Comparison of ENCODE assay signal across 9 mouse cellular contexts in genomic region chr19:46863236-46863927, GRCm38 (mm10).
DNase-seq lines count a peak whose midpoint lies in the region; ATAC-seq and TF ChIP-seq lines count a peak whose summit lies in the region.
"Had no signal": no experiment of that assay in that cellular context is flagged by ENCODE, and none has a peak within 500 bp of the region (broad histone marks: within the 10 kb centered on the region; RNA-seq: fewer than 3 reads in every experiment).

No protein-coding gene starts in this region.

- H3K4me2 ChIP-seq in hindbrain, postnatal 0 days (ENCODE audit: low read depth, low read length), result no peak overlapping the region
- H3K4me2 ChIP-seq in hindbrain, embryonic 11.5 days (replicated peaks; ENCODE audit: low read depth, low read length), result no peak overlapping the region
- H3K4me2 ChIP-seq in neural tube, embryonic 15.5 days, result no peak overlapping the region
- H3K4me2 ChIP-seq: forebrain, embryonic 13.5 days had no signal

- TF ChIP-seq CTCF in hindbrain, postnatal 0 days (IDR thresholded peaks at IDR 0.05; ENCODE audit: low read depth), result peak; percentile 11; the same call in 1 of the 2 replicates

- 0 out of 2 replicates have a peak, but pooled peaks cover 4% of the 10 kb centered on the region for H3K4me1 ChIP-seq in hindbrain, postnatal 0 days (ENCODE audit: insufficient read depth, low read length)
- no peaks in the 10 kb centered on the region for H3K4me1 ChIP-seq in hindbrain, embryonic 11.5 days (replicated peaks; ENCODE audit: control insufficient read depth, insufficient read depth, low read length)
- no peaks in the 10 kb centered on the region for H3K4me1 ChIP-seq in neural tube, embryonic 15.5 days
- H3K4me1 ChIP-seq: forebrain, embryonic 13.5 days had no signal

- 75% methylated on average over 17 of the region's 17 CpGs for WGBS in hindbrain, postnatal 0 days
- 88% methylated on average over 17 of the region's 17 CpGs for WGBS in hindbrain, embryonic 11.5 days
- 90% methylated on average over 17 of the region's 17 CpGs for WGBS in neural tube, embryonic 15.5 days

- peak; percentile 38 for DNase-seq in hindbrain, postnatal 0 days (ENCODE audit: low spot score)
- no peak for DNase-seq in hindbrain, embryonic 11.5 days (ENCODE audit: low spot score)
- DNase-seq in c-Kit-positive CD71-negative TER-119-negative erythroid progenitor cells, embryonic 14.5 days (ENCODE audit: low read depth), result peak; percentile 72
- DNase-seq in induced T-regulatory cell, adult 2 months (ENCODE audit: low read depth), result peak; percentile 69
- no peak for DNase-seq in urinary bladder, postnatal 10 days (ENCODE audit: low spot score)
- no peak for DNase-seq in layer of hippocampus, postnatal 36 days

- no peak overlapping the region for H3K4me3 ChIP-seq in hindbrain, postnatal 0 days (ENCODE audit: low read length)
- H3K4me3 ChIP-seq in hindbrain, embryonic 11.5 days (ENCODE audit: low read depth, low read length), result no peak overlapping the region
- H3K4me3 ChIP-seq in neural tube, embryonic 15.5 days (replicated peaks), result no peak overlapping the region
- H3K4me3 ChIP-seq: forebrain, embryonic 13.5 days had no signal

- no peaks in the 10 kb centered on the region for H3K27me3 ChIP-seq in hindbrain, postnatal 0 days (ENCODE audit: insufficient read depth, low read length)
- H3K27me3 ChIP-seq in hindbrain, embryonic 11.5 days (ENCODE audit: control insufficient read depth, insufficient read depth, low read length), result no peaks in the 10 kb centered on the region
- no peaks in the 10 kb centered on the region for H3K27me3 ChIP-seq in neural tube, embryonic 15.5 days (replicated peaks)
- H3K27me3 ChIP-seq: forebrain, embryonic 13.5 days had no signal

- no peak overlapping the region for H3K9ac ChIP-seq in hindbrain, postnatal 0 days (replicated peaks; ENCODE audit: low read length)
- H3K9ac ChIP-seq in hindbrain, embryonic 11.5 days (ENCODE audit: low read depth, low read length), result no peak overlapping the region
- no peak overlapping the region for H3K9ac ChIP-seq in neural tube, embryonic 15.5 days (replicated peaks)
- H3K9ac ChIP-seq: forebrain, embryonic 13.5 days had no signal

- H3K9me3 ChIP-seq in hindbrain, postnatal 0 days (ENCODE audit: low read length), result no peaks in the 10 kb centered on the region
- H3K9me3 ChIP-seq in hindbrain, embryonic 11.5 days (ENCODE audit: control insufficient read depth, low read length), result no peaks in the 10 kb centered on the region
- H3K9me3 ChIP-seq in neural tube, embryonic 15.5 days (replicated peaks), result no peaks in the 10 kb centered on the region
- H3K9me3 ChIP-seq: forebrain, embryonic 13.5 days had no signal

- no peak overlapping the region for H3K27ac ChIP-seq in hindbrain, postnatal 0 days
- no peak overlapping the region for H3K27ac ChIP-seq in hindbrain, embryonic 11.5 days (ENCODE audit: low read depth, low read length)
- no peak overlapping the region for H3K27ac ChIP-seq in neural tube, embryonic 15.5 days (replicated peaks)
- H3K27ac ChIP-seq: forebrain, embryonic 13.5 days had no signal

- H3K36me3 ChIP-seq in hindbrain, postnatal 0 days (ENCODE audit: insufficient read depth, low read length), result no peaks in the 10 kb centered on the region; the same call in 1 of the 2 replicates
- H3K36me3 ChIP-seq in hindbrain, embryonic 11.5 days (ENCODE audit: control insufficient read depth, insufficient read depth, low read length), result no peaks in the 10 kb centered on the region
- 0 out of 2 replicates have a peak, but pooled peaks cover 2% of the 10 kb centered on the region for H3K36me3 ChIP-seq in neural tube, embryonic 15.5 days

- ATAC-seq in hindbrain, postnatal 0 days, result no peak
- no peak for ATAC-seq in hindbrain, embryonic 11.5 days (ENCODE audit: low FRiP score)
- peak; percentile 92 for ATAC-seq in neutrophil, adult 5-6 weeks (ENCODE audit: extremely low read depth, insufficient number of reproducible peaks, low FRiP score, poor library complexity, severe bottlenecking)
- ATAC-seq in neural tube, embryonic 15.5 days (ENCODE audit: low FRiP score), result no peak
- ATAC-seq: forebrain, embryonic 13.5 days had no signal

Comparison
In these comparisons a context has a peak if more than half of its experiments do, and no peak if none do; other contexts are left out.
1. DNase-seq: peak in hindbrain, postnatal 0 days (single experiment), c-Kit-positive CD71-negative TER-119-negative erythroid progenitor cells, embryonic 14.5 days (single experiment) and induced T-regulatory cell, adult 2 months (single experiment); none in hindbrain, embryonic 11.5 days (single experiment), urinary bladder, postnatal 10 days (single experiment) and layer of hippocampus, postnatal 36 days (0 of 2).